Mouse (Mus musculus): ENCODE measurements at regions not wholly inside any gene's neighbourhood (a gene's known extent, or its start where the extent isn't known, plus 50 kb on each side); places are given as distances from the start of the nearest gene placed in this dataset.

DNA sequence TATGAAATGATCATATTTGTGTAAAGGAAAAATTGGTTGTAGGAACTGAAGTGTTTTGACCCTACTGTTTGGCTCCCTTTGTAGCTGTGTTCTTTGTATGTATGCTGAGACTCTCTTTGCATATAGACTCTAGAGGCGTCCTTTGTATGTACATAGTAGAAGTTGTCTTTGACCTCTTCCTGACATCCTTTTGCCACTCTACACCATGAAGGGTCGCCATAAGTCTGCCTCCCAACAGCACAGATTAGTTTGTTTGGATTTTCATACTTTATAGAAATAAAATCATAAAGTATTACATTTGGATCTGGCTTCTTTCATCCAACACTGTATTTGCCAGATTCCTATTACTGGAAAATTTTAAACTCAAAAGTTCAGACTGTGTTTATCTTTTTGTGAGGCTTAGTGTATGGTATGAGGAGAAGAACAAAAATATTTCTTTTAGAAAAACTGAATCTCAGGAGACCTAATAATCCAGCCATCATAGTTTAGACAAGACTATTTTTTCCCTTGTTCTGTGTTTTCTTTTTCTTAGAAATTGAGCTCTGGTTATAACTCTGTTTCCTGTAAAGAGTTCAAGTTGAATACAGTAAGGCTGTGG, 293.7 kb downstream of the Tmsb4x start:
- H3K9ac ChIP-seq (ENCODE audit: insufficient read depth, low read depth, low read length, poor library complexity, severe bottlenecking), result no peak overlapping the region
- no peak overlapping the region for H3K27ac ChIP-seq (ENCODE audit: insufficient read depth, low read depth, low read length, poor library complexity, severe bottlenecking)
- DNase-seq (ENCODE audit: low read depth, low spot score), result no peak
- no peak overlapping the region for H3K4me3 ChIP-seq (ENCODE audit: insufficient read depth in 1 of 2, low read depth in 1 of 2, low read length in 2 of 2, poor library complexity in 1 of 2, severe bottlenecking in 1 of 2)
- H3K9me3 ChIP-seq (ENCODE audit: control insufficient read depth, insufficient read depth, low read depth, low read length), result no peaks in the 10 kb centered on the region
- in situ Hi-C loops (cut with MboI; ENCODE audit: low sequenced_read_pairs in 2 of 2, unreplicated experiment in 2 of 2), result no loop called here
- no peaks in the 10 kb centered on the region for H3K36me3 ChIP-seq (ENCODE audit: control insufficient read depth, insufficient read depth, low read length, poor library complexity, severe bottlenecking)
- no peaks in the 10 kb centered on the region for H3K4me1 ChIP-seq (ENCODE audit: control insufficient read depth in 2 of 2, insufficient read depth in 2 of 2, low read length in 2 of 2, poor library complexity in 1 of 2)
- TF ChIP-seq ZC3H11A (IDR thresholded peaks at IDR 0.05; ENCODE audit: borderline replicate concordance, low read depth, low read length) (no peak), CHD2 (IDR thresholded peaks at IDR 0.05; ENCODE audit: low read depth, low read length) (no peak), MAFK (IDR thresholded peaks at IDR 0.05; ENCODE audit: insufficient read depth, low read depth, low read length) (no peak), HCFC1 (IDR thresholded peaks at IDR 0.05; ENCODE audit: borderline replicate concordance, insufficient read depth, low read length) (no peak)

DNA sequence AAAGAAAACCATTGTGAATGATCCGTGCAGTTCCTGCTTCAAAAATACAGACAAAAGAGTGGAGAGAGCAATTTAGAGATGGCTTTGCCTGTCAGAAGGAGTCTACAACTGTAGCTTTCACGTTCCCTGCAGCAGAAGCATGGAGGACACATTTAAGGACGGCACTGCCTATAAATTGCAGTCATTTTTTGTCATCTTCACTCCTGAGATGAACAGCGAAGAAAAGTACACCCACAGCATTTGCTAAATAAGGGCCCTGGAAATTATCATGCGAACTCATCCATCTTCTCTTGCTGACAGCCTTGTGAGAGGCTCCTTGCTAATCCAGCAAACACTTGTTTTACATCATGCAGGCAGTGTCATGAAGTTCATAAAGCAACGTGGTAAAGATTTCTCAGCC, 302.5 kb downstream of the Tmsb4x start:
- no peak overlapping the region for H3K4me3 ChIP-seq (ENCODE audit: insufficient read depth in 1 of 2, low read depth in 1 of 2, low read length in 2 of 2, poor library complexity in 1 of 2, severe bottlenecking in 1 of 2)
- no peak overlapping the region for H3K27ac ChIP-seq (ENCODE audit: insufficient read depth, low read depth, low read length, poor library complexity, severe bottlenecking)
- no peaks in the 10 kb centered on the region for H3K4me1 ChIP-seq (ENCODE audit: control insufficient read depth in 2 of 2, insufficient read depth in 2 of 2, low read length in 2 of 2, poor library complexity in 1 of 2)
- no peaks in the 10 kb centered on the region for H3K36me3 ChIP-seq (ENCODE audit: control insufficient read depth, insufficient read depth, low read length, poor library complexity, severe bottlenecking)
- no peak overlapping the region for H3K9ac ChIP-seq (ENCODE audit: insufficient read depth, low read depth, low read length, poor library complexity, severe bottlenecking)
- TF ChIP-seq MAFK (IDR thresholded peaks at IDR 0.05; ENCODE audit: insufficient read depth, low read depth, low read length) (no peak), ZC3H11A (IDR thresholded peaks at IDR 0.05; ENCODE audit: borderline replicate concordance, low read depth, low read length) (no peak), CHD2 (IDR thresholded peaks at IDR 0.05; ENCODE audit: low read depth, low read length) (no peak), HCFC1 (IDR thresholded peaks at IDR 0.05; ENCODE audit: borderline replicate concordance, insufficient read depth, low read length) (no peak), ZNF384 (IDR thresholded peaks at IDR 0.05; ENCODE audit: low read depth, low read length) (no peak)
- DNase-seq (ENCODE audit: low read depth, low spot score), result no peak
- in situ Hi-C loops (cut with MboI; ENCODE audit: low sequenced_read_pairs in 2 of 2, unreplicated experiment in 2 of 2), result no loop called here
- no peaks in the 10 kb centered on the region for H3K9me3 ChIP-seq (ENCODE audit: control insufficient read depth, insufficient read depth, low read depth, low read length)

GRCm38 (mm10) chrX:166900761-166901160, 308.4 kb downstream of the Tmsb4x start:
- in situ Hi-C loops (cut with MboI; ENCODE audit: low sequenced_read_pairs in 2 of 2, unreplicated experiment in 2 of 2), result no loop called here
- Histone ChIP-seq H3K27ac (ENCODE audit: insufficient read depth, low read depth, low read length, poor library complexity, severe bottlenecking) (no peak overlapping the region), H3K9me3 (ENCODE audit: control insufficient read depth, insufficient read depth, low read depth, low read length) (no peaks in the 10 kb centered on the region), H3K4me3 (ENCODE audit: insufficient read depth in 1 of 2, low read depth in 1 of 2, low read length in 2 of 2, poor library complexity in 1 of 2, severe bottlenecking in 1 of 2) (no peak overlapping the region), H3K9ac (ENCODE audit: insufficient read depth, low read depth, low read length, poor library complexity, severe bottlenecking) (no peak overlapping the region), H3K36me3 (ENCODE audit: control insufficient read depth, insufficient read depth, low read length, poor library complexity, severe bottlenecking) (no peaks in the 10 kb centered on the region), H3K4me1 (ENCODE audit: control insufficient read depth in 2 of 2, insufficient read depth in 2 of 2, low read length in 2 of 2, poor library complexity in 1 of 2) (no peaks in the 10 kb centered on the region)
- TF ChIP-seq HCFC1 (IDR thresholded peaks at IDR 0.05; ENCODE audit: borderline replicate concordance, insufficient read depth, low read length) (no peak), MAFK (IDR thresholded peaks at IDR 0.05; ENCODE audit: insufficient read depth, low read depth, low read length) (no peak), ZC3H11A (IDR thresholded peaks at IDR 0.05; ENCODE audit: borderline replicate concordance, low read depth, low read length) (no peak), CHD2 (IDR thresholded peaks at IDR 0.05; ENCODE audit: low read depth, low read length) (no peak), ZNF384 (IDR thresholded peaks at IDR 0.05; ENCODE audit: low read depth, low read length) (no peak)
- no peak for DNase-seq (ENCODE audit: low read depth, low spot score)

GRCm38 (mm10) chrX:166895199-166895598, 309.7 kb upstream of the Egfl6 start:
- Histone ChIP-seq H3K4me3 (ENCODE audit: insufficient read depth in 1 of 2, low read depth in 1 of 2, low read length in 2 of 2, poor library complexity in 1 of 2, severe bottlenecking in 1 of 2) (no peak overlapping the region), H3K4me1 (ENCODE audit: control insufficient read depth in 2 of 2, insufficient read depth in 2 of 2, low read length in 2 of 2, poor library complexity in 1 of 2) (no peaks in the 10 kb centered on the region), H3K36me3 (ENCODE audit: control insufficient read depth, insufficient read depth, low read length, poor library complexity, severe bottlenecking) (no peaks in the 10 kb centered on the region), H3K9me3 (ENCODE audit: control insufficient read depth, insufficient read depth, low read depth, low read length) (no peaks in the 10 kb centered on the region), H3K27ac (ENCODE audit: insufficient read depth, low read depth, low read length, poor library complexity, severe bottlenecking) (no peak overlapping the region), H3K9ac (ENCODE audit: insufficient read depth, low read depth, low read length, poor library complexity, severe bottlenecking) (no peak overlapping the region)
- no peak for TF ChIP-seq ZNF384 (IDR thresholded peaks at IDR 0.05; ENCODE audit: low read depth, low read length)
- no peak for TF ChIP-seq HCFC1 (IDR thresholded peaks at IDR 0.05; ENCODE audit: borderline replicate concordance, insufficient read depth, low read length)
- no peak for TF ChIP-seq ZC3H11A (IDR thresholded peaks at IDR 0.05; ENCODE audit: borderline replicate concordance, low read depth, low read length)
- TF ChIP-seq CHD2 (IDR thresholded peaks at IDR 0.05; ENCODE audit: low read depth, low read length), result no peak
- no peak for TF ChIP-seq MAFK (IDR thresholded peaks at IDR 0.05; ENCODE audit: insufficient read depth, low read depth, low read length)
- DNase-seq (ENCODE audit: low read depth, low spot score), result no peak
- in situ Hi-C loops (cut with MboI; ENCODE audit: low sequenced_read_pairs in 2 of 2, unreplicated experiment in 2 of 2), result no loop called here

DNA sequence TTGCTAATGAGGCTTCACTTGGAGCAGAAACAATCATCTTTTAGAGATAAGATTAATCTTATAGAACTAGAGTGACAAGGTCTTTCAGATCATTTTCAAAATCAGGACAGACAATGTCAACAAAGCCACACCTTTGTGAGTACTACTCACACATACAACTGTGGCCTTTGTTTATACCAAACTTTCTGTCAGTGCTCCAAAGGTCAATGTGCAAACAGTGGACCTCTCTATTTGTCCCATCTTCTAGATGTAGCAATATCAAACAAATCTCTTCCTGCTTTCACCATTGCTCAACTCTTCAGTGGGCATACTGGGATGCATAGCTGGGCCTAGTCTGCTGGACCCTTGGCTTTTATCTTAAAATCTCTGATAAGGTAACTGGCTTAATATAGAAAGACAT, 300.9 kb upstream of the Egfl6 start:
- in situ Hi-C loops (cut with MboI; ENCODE audit: low sequenced_read_pairs in 2 of 2, unreplicated experiment in 2 of 2), result no loop called here

More for the DNA sequence above, 300.9 kb upstream of the Egfl6 start:
- no peak for DNase-seq (ENCODE audit: low read depth, low spot score)
- Histone ChIP-seq H3K9me3 (ENCODE audit: control insufficient read depth, insufficient read depth, low read depth, low read length) (no peaks in the 10 kb centered on the region), H3K4me1 (ENCODE audit: control insufficient read depth in 2 of 2, insufficient read depth in 2 of 2, low read length in 2 of 2, poor library complexity in 1 of 2) (no peaks in the 10 kb centered on the region), H3K36me3 (ENCODE audit: control insufficient read depth, insufficient read depth, low read length, poor library complexity, severe bottlenecking) (no peaks in the 10 kb centered on the region), H3K27ac (ENCODE audit: insufficient read depth, low read depth, low read length, poor library complexity, severe bottlenecking) (no peak overlapping the region), H3K4me3 (ENCODE audit: insufficient read depth in 1 of 2, low read depth in 1 of 2, low read length in 2 of 2, poor library complexity in 1 of 2, severe bottlenecking in 1 of 2) (no peak overlapping the region), H3K9ac (ENCODE audit: insufficient read depth, low read depth, low read length, poor library complexity, severe bottlenecking) (no peak overlapping the region)
- no peak for TF ChIP-seq HCFC1 (IDR thresholded peaks at IDR 0.05; ENCODE audit: borderline replicate concordance, insufficient read depth, low read length)
- no peak for TF ChIP-seq ZC3H11A (IDR thresholded peaks at IDR 0.05; ENCODE audit: borderline replicate concordance, low read depth, low read length)
- no peak for TF ChIP-seq CHD2 (IDR thresholded peaks at IDR 0.05; ENCODE audit: low read depth, low read length)
- no peak for TF ChIP-seq MAFK (IDR thresholded peaks at IDR 0.05; ENCODE audit: insufficient read depth, low read depth, low read length)
- TF ChIP-seq ZNF384 (IDR thresholded peaks at IDR 0.05; ENCODE audit: low read depth, low read length), result no peak

All from ES-E14 (cell line).